Mouse (Mus musculus) telencephalon, adult 2 months (tissue): ENCODE measurements at regions not wholly inside any gene's neighbourhood (a gene's known extent, or its start where the extent isn't known, plus 50 kb on each side); places are given as distances from the start of the nearest gene placed in this dataset.
A peak's percentile ranks its signal among the peaks of the same experiment; 100 is the strongest.

Experiments used
- DNase-seq: peaks from one replicate; pipeline ENCODE4 v3.0.0-alpha.2; 2011; ENCODE audit warnings: low read depth, low spot score

GRCm38 (mm10) chr5:119739386-119739785 lies 68.9 kb downstream of the Tbx3 start:
- no peak for DNase-seq

GRCm38 (mm10) chr5:119741116-119741515 lies 70.6 kb downstream of the Tbx3 start:
- DNase-seq, result peak; percentile 22

GRCm38 (mm10) chr5:119743733-119744132 lies 73.3 kb downstream of the Tbx3 start:
- no peak for DNase-seq

DNA sequence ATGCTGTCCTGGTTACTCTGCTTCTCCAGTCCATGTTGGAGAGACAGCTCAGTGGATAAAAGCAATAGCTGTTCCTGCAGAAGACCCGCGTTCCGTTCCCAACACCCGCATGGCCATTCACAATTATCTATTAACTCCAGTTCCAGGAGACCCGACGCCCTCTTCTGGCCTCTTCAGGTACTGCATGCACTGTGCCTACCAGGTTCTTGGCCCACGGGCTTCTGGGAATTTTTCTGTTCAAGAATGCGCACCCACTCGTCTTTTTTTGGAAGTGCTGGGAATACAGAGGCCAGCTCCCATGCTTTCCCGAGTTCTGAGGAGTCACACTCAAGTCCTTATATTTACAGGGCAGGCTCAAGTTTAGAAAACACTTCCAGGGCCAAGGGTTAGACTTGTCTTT lies 76.6 kb downstream of the Tbx3 start:
- DNase-seq, result no peak

DNA sequence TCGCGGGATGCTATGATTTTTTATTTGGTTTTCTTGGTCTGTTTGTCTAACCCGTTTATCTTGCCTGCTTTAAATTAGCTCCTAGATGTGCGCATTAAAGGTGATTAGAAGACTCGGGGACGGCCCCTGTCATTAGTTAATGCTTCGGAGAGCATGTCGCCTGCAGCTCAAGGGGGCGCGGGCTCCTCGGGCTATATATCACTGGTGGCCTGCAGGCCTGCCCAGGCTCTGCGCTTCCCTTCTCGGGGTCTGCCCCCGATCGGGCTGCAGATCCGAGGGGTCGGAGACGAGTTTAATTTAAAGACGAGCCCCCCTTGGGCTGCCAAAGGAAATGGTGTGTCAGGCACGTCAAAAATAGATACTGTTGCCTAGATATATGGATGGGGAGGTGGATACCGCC lies 78.2 kb downstream of the Tbx3 start:
- DNase-seq, result no peak

GRCm38 (mm10) chr5:119749153-119749552 lies 78.7 kb downstream of the Tbx3 start:
- no peak for DNase-seq

DNA sequence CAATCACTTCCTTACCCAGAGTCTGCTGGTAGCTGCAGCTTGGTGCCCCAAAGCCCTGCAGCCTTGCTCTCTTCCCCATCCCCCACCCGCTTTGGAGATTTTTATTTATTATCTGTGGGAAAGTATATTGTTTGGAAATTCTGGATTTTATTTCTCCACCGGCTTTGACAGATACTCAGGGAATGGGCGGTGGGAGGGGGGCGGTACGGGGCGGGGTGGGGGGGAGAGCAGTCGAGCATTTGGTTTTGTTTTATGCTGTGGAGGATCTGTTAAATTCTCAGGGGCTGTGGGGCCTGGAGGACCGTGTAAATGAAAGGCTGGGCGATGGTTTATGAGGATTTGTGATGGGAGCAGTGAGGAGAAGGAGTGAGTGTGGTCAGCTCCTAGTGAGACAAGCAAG lies 76.7 kb upstream of the Tbx5 start:
- no peak for DNase-seq

DNA sequence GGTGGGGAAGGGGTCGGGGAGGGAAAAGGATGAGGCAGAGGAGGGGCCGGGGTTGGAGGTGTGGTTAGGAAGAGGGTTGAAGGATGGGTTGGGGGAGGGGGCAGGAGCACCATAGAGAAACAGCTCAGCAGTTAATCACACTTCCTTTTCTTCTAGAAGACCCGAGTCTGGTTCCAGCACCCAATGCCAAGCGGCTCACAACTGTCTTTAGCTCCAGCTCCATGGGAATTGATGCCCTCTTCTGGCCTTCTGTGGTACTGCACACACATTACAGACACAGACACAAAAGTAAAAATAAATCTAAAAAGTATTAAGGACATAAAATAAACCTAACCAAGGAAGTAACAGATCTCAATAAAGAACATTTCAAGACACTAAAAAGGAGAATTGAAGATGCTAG lies 73.6 kb upstream of the Tbx5 start:
- no peak for DNase-seq

GRCm38 (mm10) chr5:119762102-119762501 lies 70.4 kb upstream of the Tbx5 start:
- no peak for DNase-seq

- no peak for DNase-seq
These were observed 69.1 kb upstream of the Tbx5 start for GRCm38 (mm10) chr5:119763337-119763736.

GRCm38 (mm10) chr5:119766372-119766771 lies 66.1 kb upstream of the Tbx5 start:
- DNase-seq, result no peak

DNA sequence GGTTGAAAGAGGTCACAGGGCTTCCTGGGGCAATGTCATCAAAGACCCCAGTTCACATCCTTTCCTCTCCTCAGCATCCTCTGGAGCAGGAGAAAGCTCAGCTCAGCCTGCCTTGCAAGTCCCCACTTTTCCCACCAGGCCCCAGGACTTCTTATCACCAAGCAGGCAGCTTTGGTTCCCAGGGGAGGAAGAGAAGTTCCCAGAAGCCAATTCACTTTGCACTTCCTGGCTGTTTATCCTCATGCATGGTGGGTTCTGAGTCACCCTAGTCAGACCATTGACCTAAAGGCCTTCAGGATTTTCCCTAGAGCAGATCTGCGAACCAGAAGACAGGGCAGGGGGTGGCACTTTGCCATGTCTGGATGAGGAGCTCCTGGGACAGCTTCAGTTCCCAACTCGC lies 61.5 kb upstream of the Tbx5 start:
- no peak for DNase-seq

DNA sequence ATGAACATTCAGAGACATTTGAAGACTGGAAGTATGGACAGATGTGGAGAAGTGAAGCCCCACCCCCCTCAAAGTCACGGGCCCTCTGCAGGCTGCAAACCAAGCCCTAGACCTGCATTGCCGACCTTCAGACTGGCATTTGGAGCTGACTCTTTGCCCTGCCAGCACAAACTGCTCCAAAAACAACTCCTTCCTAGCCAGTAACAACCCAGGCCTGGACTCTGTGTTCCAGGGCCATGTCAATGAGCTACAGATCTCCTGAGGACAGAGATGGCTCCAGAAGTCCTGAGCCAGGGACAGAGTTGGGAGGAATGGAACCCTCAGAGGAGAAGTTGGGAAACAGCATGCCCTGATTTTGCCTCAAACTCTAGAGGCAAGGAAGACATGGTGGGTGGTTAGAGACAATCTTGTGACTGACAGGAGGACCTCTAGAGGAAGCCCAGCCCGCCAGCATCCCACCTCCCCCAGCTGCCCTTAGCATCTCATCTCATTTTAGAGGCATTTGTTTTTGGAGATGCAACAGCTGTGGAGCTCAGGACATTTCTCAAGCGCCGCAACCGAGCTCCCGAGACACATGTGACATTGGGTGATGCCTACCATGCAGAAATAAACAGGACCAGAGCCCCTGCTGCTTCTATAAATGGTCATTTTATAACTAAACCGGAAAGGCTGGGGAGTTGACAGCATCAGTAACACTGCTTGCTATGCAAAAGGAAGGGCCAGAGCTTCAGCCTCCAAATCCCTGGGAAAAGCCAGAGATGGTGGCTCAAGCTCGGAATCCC lies 56.2 kb upstream of the Tbx5 start:
- no peak for DNase-seq

DNA sequence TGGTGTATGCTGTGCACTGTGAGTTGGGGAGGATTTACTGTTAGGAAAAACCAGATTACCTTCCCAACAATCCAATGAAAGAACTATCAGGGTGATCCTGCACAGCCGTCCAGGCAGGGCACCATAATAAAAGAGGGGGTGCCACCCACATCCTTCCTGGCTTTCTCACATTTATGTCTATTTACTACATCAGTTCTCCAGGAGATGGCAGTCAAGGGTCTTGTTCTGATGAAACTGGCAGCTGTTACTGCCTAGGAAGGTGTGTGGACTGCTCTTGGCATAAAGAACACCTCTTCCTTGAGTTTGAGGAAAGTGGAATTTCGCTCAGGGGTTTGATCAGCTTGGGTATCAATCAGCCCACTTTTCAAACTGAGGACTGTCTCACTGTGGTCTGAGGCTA lies 54.6 kb upstream of the Tbx5 start:
- DNase-seq, result peak; percentile 19

DNA sequence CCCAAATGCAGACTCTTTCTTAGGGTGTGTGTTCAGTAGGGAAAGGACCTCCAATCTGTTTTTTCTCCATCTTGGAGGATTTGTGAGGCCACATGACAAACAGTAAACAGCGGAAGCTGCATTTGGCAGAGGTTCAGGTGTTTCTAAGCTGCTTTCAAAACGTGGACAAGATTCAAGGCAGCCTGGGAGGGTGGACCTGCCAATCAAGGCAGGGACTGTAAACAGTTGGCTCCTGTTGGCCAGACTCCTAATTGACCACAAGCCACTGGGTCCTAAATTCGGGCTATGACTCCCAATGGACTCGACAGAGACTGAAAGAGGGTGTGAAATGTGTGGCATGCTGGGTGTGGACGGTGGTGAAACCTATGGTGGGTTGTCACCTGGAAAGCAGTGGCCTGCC lies 51.1 kb upstream of the Tbx5 start:
- no peak for DNase-seq
